Mouse (Mus musculus) adrenal gland, postnatal 0 days (tissue): ENCODE measurements around the gene Uimc1. TPM values are rescaled to one million over a fixed set of nuclear protein-coding genes. Genes with fewer than 3 reads are reported as not detected.

Experiments
- polyA plus RNA-seq: library from polyadenylated mRNA; unstranded; fragments of >200 nt; fragmentation: Nextera tagmentation; extraction: Ambion mirVana; gene quantifications from 2 replicates; pipeline ENCODE4 v1.2.1, GENCODE M21; 2015

Gene Uimc1
- 18.4 and 22.7 TPM in 2 replicates for polyA plus RNA-seq

DNA sequence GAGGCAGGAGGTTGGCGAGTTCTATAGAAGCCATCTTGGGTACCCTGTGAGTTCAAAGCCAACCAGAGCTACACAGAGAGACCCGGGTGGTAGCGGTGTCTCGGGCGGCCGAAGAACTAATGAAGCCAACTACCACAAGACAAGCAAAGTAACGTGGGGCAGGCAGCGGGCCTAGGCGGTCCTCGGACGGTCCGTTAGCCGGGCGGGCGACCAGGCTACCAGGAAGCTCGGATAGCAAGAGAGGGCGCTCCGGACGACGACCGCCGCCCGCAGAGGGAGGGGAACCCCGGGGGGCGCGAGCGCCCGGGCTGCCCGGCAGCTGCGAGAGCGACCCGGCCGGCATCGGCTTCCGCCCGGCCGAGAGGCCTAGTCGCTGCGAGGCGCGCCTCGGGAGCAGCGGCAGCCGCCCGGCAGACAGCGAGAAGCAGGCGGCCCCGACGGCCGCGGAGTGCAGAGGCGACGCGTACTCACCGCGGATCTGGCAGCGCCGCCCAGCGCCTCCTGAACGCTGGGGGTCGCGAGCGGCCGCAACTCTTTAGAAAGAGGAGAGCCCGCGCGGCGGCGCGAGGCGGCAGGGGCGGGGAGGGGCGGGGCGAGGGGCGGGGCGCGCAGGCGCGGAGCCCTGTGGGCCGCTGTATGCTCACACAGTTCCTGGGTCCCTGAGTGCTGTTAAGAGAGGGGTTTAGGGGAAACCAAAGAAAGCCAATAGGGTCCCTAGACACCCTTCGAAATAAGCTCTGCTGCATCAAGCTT lies at the start of gene Uimc1:
Gene Uimc1 (minus strand): TSS at position 575 of the 753 bp plus-strand sequence.

DNA sequence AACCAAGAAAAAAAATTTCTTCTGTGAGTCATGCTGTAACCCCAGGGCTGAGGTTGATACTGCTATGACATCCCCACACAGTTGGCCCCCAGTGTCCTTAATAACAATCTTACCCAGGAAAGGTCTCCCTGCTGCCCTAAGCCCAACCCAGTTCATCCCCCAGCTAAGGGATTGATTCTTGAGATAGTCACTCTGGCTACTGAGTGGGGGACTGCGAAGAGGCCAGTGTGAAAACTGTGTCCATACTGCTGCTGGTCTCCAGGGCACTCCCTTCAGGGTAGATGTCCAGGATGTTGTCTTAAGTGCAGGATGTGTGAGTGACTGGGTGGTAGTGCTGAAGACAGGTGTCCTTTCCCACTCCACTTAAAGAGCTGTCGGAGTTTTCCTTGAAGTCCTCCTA lies 33.3 kb upstream of the Uimc1 start, which contains the start of gene Gm17617:
Gene Gm17617 (minus strand): TSS at position 101 of the 400 bp plus-strand sequence.

DNA sequence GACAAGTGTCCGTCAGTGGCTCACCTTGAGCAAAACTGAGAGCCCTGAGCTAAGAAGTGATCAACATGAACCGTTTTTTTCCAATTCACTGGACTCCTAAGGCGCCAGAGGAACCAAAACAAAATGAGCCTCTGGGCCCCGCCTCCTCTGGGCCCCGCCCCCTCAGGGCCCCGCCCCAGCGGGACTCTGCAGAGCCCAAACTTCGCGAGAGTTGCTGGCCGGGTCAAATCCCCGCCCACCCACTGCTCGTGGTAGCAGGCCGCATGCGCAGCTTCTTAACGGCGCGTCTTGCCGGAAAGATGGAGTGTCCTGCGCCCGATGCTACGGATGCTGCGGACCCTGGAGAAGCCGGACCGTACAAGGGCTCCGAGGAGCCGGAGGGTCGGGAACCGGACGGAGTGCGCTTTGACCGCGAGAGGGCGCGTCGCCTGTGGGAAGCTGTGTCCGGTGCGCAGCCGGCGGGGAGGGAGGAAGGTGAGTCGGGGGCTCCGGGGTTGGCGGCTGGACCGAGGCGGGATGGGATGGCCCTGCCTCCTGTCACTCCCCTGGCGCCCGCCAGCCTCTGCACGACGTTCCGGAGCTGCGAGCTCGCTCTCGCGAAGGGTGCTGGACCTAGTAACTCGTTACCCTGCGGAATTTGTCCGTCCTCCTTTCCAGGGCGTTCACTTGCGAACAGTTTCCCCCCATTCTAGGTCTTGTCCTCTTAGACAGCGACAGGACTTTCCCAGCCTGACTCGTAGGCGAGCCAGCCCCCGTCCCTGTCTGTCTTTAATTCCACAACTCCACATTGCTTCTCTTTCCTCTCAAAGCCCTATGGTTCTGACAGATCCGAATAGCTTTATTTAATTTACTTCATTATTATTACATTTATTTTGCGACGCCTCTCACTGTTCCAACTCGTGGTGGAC lies 5.2 kb upstream of the Uimc1 start, which contains the start of gene Zfp346:
Gene Zfp346 (plus strand): TSS at position 267 of the 908 bp plus-strand sequence.

GRCm38 (mm10) chr13:55021194-55021779 lies 78.8 kb downstream of the Uimc1 start, which contains the start of gene Hk3:
Hk3 (minus strand) TSS chr13:55021385.

Other genes starting within 250 kb of the Uimc1 start
- 4.6 and 5.3 TPM in 2 replicates for gene Unc5a, start 150.9 kb downstream of the Uimc1 start, polyA plus RNA-seq
- gene Hk3, start 78.9 kb downstream of the Uimc1 start, polyA plus RNA-seq: 1.4 and 1.9 TPM in 2 replicates
- 10.4 and 20.5 TPM in 2 replicates for gene Zfp346, start 5.0 kb upstream of the Uimc1 start, polyA plus RNA-seq
- gene Gm17617, start 33.2 kb upstream of the Uimc1 start, polyA plus RNA-seq: not detected in 2 replicates
- gene Fgfr4, start 52.3 kb upstream of the Uimc1 start, polyA plus RNA-seq: 2.4 and 10.5 TPM in 2 replicates
- 42.4 and 67.5 TPM in 2 replicates for gene Nsd1, start 109.5 kb upstream of the Uimc1 start, polyA plus RNA-seq
- gene Prelid1, start 220.2 kb upstream of the Uimc1 start, polyA plus RNA-seq: 230 and 264 TPM in 2 replicates
- gene Rab24, start 221.6 kb upstream of the Uimc1 start, polyA plus RNA-seq: 89.1 and 126 TPM in 2 replicates
- 10.8 and 18.6 TPM in 2 replicates for gene Mxd3, start 229.5 kb upstream of the Uimc1 start, polyA plus RNA-seq